Comparison of ENCODE assay signal across 8 mouse cellular contexts in genomic region chr11:104607491-104608245, GRCm38 (mm10). TPM values are rescaled to one million over a fixed set of nuclear protein-coding genes. Genes with fewer than 3 reads are reported as not detected.
DNase-seq lines count a peak whose midpoint lies in the region; ATAC-seq and TF ChIP-seq lines count a peak whose summit lies in the region.

Gene Itgb3 (plus strand): TSS chr11:104608000.

- no peak within 1 kb of the TSS for H3K27ac ChIP-seq in CH12.LX (ENCODE audit: insufficient read depth, low read depth)
- no peak within 1 kb of the TSS for H3K27ac ChIP-seq in forebrain, embryonic 13.5 days
- H3K27ac ChIP-seq in lung, embryonic 15.5 days, result no peak within 1 kb of the TSS

- H3K9me3 ChIP-seq in CH12.LX (replicated peaks; ENCODE audit: low read length), result no peaks in the 10 kb centered on the region
- no peaks in the 10 kb centered on the region for H3K9me3 ChIP-seq in forebrain, embryonic 13.5 days (replicated peaks)
- H3K9me3 ChIP-seq in lung, embryonic 15.5 days, result no peaks in the 10 kb centered on the region

- peak; percentile 74 for DNase-seq in CH12.LX (ENCODE audit: extremely low read depth)
- DNase-seq in brain, embryonic 14.5 days (ENCODE audit: low read depth), result peak; percentile 83
- DNase-seq in heart, postnatal 10 days, result peak; percentile 83 to 85
- DNase-seq in kidney, postnatal 36 days, result peak; percentile 68 to 89
- DNase-seq in thymus, postnatal 0 days (ENCODE audit: low spot score), result peak; percentile 77

- TF ChIP-seq CTCF in CH12.LX (conservative IDR thresholded peaks at IDR 0.05 in 1 of 2, IDR thresholded peaks at IDR 0.05 in 1 of 2; ENCODE audit: low read depth in 2 of 2, low read length in 2 of 2), result peak in 1 of 2 experiments; percentile 67; a peak in 2 of 4 replicates
- TF ChIP-seq CTCF in brain, embryonic 14.5 days (IDR thresholded peaks at IDR 0.05; ENCODE audit: borderline replicate concordance, extremely low read depth, insufficient read depth, insufficient read length), result peak; percentile 46; the same call in 1 of the 2 replicates

- H3K4me1 ChIP-seq in CH12.LX (ENCODE audit: control insufficient read depth in 1 of 2, insufficient read depth in 2 of 2), result peaks cover 11 to 42% of the 10 kb centered on the region in 2 experiments
- H3K4me1 ChIP-seq in forebrain, embryonic 13.5 days, result peaks cover 11% of the 10 kb centered on the region
- H3K4me1 ChIP-seq in lung, embryonic 15.5 days, result peaks cover 6% of the 10 kb centered on the region; the same call in 1 of the 2 replicates

- ATAC-seq in forebrain, embryonic 13.5 days, result peak; percentile 87
- ATAC-seq in lung, embryonic 15.5 days (ENCODE audit: borderline replicate concordance, extremely low read depth, low FRiP score, low TSS enrichment), result peak; percentile 92
- peak; percentile 72 for ATAC-seq in neutrophil, adult 5-6 weeks (ENCODE audit: extremely low read depth, insufficient number of reproducible peaks, low FRiP score, poor library complexity, severe bottlenecking)

- dilution Hi-C loops in CH12.LX (cut with MboI; ENCODE audit: extremely low pct_ligation_motif_present, extremely low pct_unique_long_range_greater_than_20kb, low sequenced_read_pairs), result no loop called here

- H3K79me2 ChIP-seq in CH12.LX (replicated peaks; ENCODE audit: control insufficient read depth, extremely low read depth, insufficient read depth, poor library complexity, severe bottlenecking), result no peaks in the 10 kb centered on the region

- H3K36me3 ChIP-seq in CH12.LX (replicated peaks in 1 of 2; ENCODE audit: control insufficient read depth in 1 of 2, insufficient read depth in 1 of 2, low read length in 1 of 2), result no peaks in the 10 kb centered on the region
- no peaks in the 10 kb centered on the region for H3K36me3 ChIP-seq in forebrain, embryonic 13.5 days (ENCODE audit: poor library complexity, severe bottlenecking)
- H3K36me3 ChIP-seq in lung, embryonic 15.5 days, result no peaks in the 10 kb centered on the region

- intact Hi-C loops in heart, postnatal 10 days (cut with DNase I), result no loop called here

- 0 out of 2 replicates have a peak, but pooled peaks have one; percentile 21 for TF ChIP-seq EP300 in CH12.LX (IDR thresholded peaks at IDR 0.05; ENCODE audit: low read length)

- H3K4me3 ChIP-seq in CH12.LX (replicated peaks in 1 of 3; ENCODE audit: low read depth in 2 of 3, low read length in 2 of 3, poor library complexity in 1 of 3), result peak within 1 kb of the TSS; percentile 51 to 68 (median 66)
- H3K4me3 ChIP-seq in forebrain, embryonic 13.5 days, result peak within 1 kb of the TSS; percentile 56
- H3K4me3 ChIP-seq in lung, embryonic 15.5 days, result peak within 1 kb of the TSS; percentile 48

- no peaks in the 10 kb centered on the region for H3K27me3 ChIP-seq in CH12.LX (replicated peaks)
- peaks cover 43% of the 10 kb centered on the region for H3K27me3 ChIP-seq in forebrain, embryonic 13.5 days
- H3K27me3 ChIP-seq in lung, embryonic 15.5 days, result peaks cover 14% of the 10 kb centered on the region; the same call in 1 of the 2 replicates

- H3K4me2 ChIP-seq in CH12.LX (ENCODE audit: insufficient read depth, low read depth, poor library complexity, severe bottlenecking), result peak within 1 kb of the TSS; percentile 72
- peak within 1 kb of the TSS; percentile 91 for H3K4me2 ChIP-seq in forebrain, embryonic 13.5 days
- H3K4me2 ChIP-seq in lung, embryonic 15.5 days, result peak within 1 kb of the TSS; percentile 96

- TF ChIP-seq RAD21 in CH12.LX (IDR thresholded peaks at IDR 0.05; ENCODE audit: low read depth, low read length), result peak; percentile 53

- 1% methylated on average over 44 of the region's 51 CpGs for WGBS in forebrain, embryonic 13.5 days
- under 1% methylated on average over 50 of the region's 51 CpGs for WGBS in lung, embryonic 15.5 days

- in situ Hi-C loops in CH12.LX (cut with MboI; ENCODE audit: low pct_ligation_motif_present, low pct_unique_long_range_greater_than_20kb, low sequenced_read_pairs), result no loop called here

- TF ChIP-seq POLR2A in CH12.LX (IDR thresholded peaks at IDR 0.05; ENCODE audit: low read depth, low read length), result no peak
- no peak for TF ChIP-seq POLR2A in brain, embryonic 14.5 days (IDR thresholded peaks at IDR 0.05; ENCODE audit: borderline replicate concordance, extremely low read depth, insufficient read depth, insufficient read length, poor library complexity, severe bottlenecking)

- H3K9ac ChIP-seq in CH12.LX (ENCODE audit: insufficient read depth, low read depth), result peak within 1 kb of the TSS; percentile 63
- peak within 1 kb of the TSS; percentile 60 for H3K9ac ChIP-seq in forebrain, embryonic 13.5 days
- H3K9ac ChIP-seq in lung, embryonic 15.5 days, result peak within 1 kb of the TSS; percentile 47

TF ChIP-seq in CH12.LX, 34 proteins besides CTCF, POLR2A, EP300 and RAD21:
- TF ChIP-seq NRF1 (IDR thresholded peaks at IDR 0.05; ENCODE audit: low read depth, low read length), result peak; percentile 30; the same call in 1 of the 2 replicates
- peak; percentile 6; the same call in 1 of the 2 replicates for TF ChIP-seq TCF12 (IDR thresholded peaks at IDR 0.05; ENCODE audit: low read depth, low read length)
- peak; percentile 88 for TF ChIP-seq ZNF384 (IDR thresholded peaks at IDR 0.05; ENCODE audit: low read depth, low read length)
- TF ChIP-seq HCFC1 (IDR thresholded peaks at IDR 0.05; ENCODE audit: low read depth, low read length), result no peak
- 0 out of 2 replicates have a peak, but pooled peaks have one; percentile 22 for TF ChIP-seq MYC (IDR thresholded peaks at IDR 0.05; ENCODE audit: low read depth, low read length)
- no peak for TF ChIP-seq ZC3H11A (IDR thresholded peaks at IDR 0.05; ENCODE audit: low read depth, low read length)
- TF ChIP-seq UBTF (IDR thresholded peaks at IDR 0.05; ENCODE audit: low read depth, low read length), result peak; percentile 83
- no peak for TF ChIP-seq POLR2AphosphoS2 (IDR thresholded peaks at IDR 0.05; ENCODE audit: low read depth, low read length)
- no peak for TF ChIP-seq MAFK (IDR thresholded peaks at IDR 0.05; ENCODE audit: insufficient replicate concordance, low read length)
- TF ChIP-seq SMC3 (IDR thresholded peaks at IDR 0.05; ENCODE audit: low read depth, low read length), result peak; percentile 47
- no peak for TF ChIP-seq CHD1 (IDR thresholded peaks at IDR 0.05; ENCODE audit: low read depth, low read length)
- no peak for TF ChIP-seq ZMIZ1 (IDR thresholded peaks at IDR 0.05; ENCODE audit: low read depth, low read length)
- TF ChIP-seq ELF1 (IDR thresholded peaks at IDR 0.05; ENCODE audit: low read depth, low read length), result peak; percentile 77
- TF ChIP-seq ZKSCAN1 (IDR thresholded peaks at IDR 0.05; ENCODE audit: borderline replicate concordance, low read depth, low read length), result no peak
- peak; percentile 25 for TF ChIP-seq ETS1 (conservative IDR thresholded peaks at IDR 0.05; ENCODE audit: low read depth, low read length)
- TF ChIP-seq MEF2A (IDR thresholded peaks at IDR 0.05; ENCODE audit: borderline replicate concordance, low read depth, low read length), result no peak; the same call in 1 of the 2 replicates
- no peak for TF ChIP-seq KAT2A (IDR thresholded peaks at IDR 0.05; ENCODE audit: insufficient replicate concordance, low read length)
- TF ChIP-seq BHLHE40 (IDR thresholded peaks at IDR 0.05; ENCODE audit: low read depth, low read length), result peak; percentile 34; the same call in 1 of the 2 replicates
- no peak; the same call in 1 of the 2 replicates for TF ChIP-seq IRF4 (IDR thresholded peaks at IDR 0.05; ENCODE audit: low read depth, low read length)
- no peak for TF ChIP-seq RCOR1 (conservative IDR thresholded peaks at IDR 0.05; ENCODE audit: low read depth, low read length)

RNA-seq across cellular contexts. Expression of gene Itgb3, which starts in this region (rescaled TPM):
- 1.8 and 3.0 TPM in 2 replicates for total RNA-seq in CH12.LX (2012; rRNA removed)
- total RNA-seq in CH12.LX (2014; rRNA removed), result 2.9 and 3.2 TPM in 2 replicates
- polyA plus RNA-seq in CH12.LX (2012; ENCODE audit: insufficient read length, low read depth), result 9.5 and 11.0 TPM in 2 replicates
- 0.64 and 1.9 TPM in 2 replicates for polyA plus RNA-seq in brain, embryonic 14.5 days (2012; rRNA removed)
- 0.43 and 0.89 TPM in 2 replicates for polyA plus RNA-seq in forebrain, embryonic 13.5 days (2015; fragmentation: Nextera tagmentation; extraction: Ambion mirVana)
- 1 to 10 TPM; 5.8 to 7.3 TPM for total RNA-seq in heart, postnatal 10 days (2021)
- polyA plus RNA-seq in lung, embryonic 15.5 days (2015; fragmentation: Nextera tagmentation; extraction: Ambion mirVana), result 4.4 TPM in 2 replicates
- total RNA-seq in neutrophil, adult 5-6 weeks (2017), result 27.5 and 29.2 TPM in 2 replicates
- polyA plus RNA-seq in thymus, postnatal 0 days (2015; fragmentation: Nextera tagmentation; extraction: Ambion mirVana), result 2.8 TPM in 2 replicates

Comparison
In these comparisons a context has a peak if more than half of its experiments do, and no peak if none do; other contexts are left out.
1. Peak in ATAC-seq, H3K4me3 ChIP-seq, H3K9ac ChIP-seq and H3K4me2 ChIP-seq in forebrain, embryonic 13.5 days; RNA of the gene not detected or under 1 TPM.